Mouse (Mus musculus): ENCODE results near the gene Atg16l2.

DNA sequence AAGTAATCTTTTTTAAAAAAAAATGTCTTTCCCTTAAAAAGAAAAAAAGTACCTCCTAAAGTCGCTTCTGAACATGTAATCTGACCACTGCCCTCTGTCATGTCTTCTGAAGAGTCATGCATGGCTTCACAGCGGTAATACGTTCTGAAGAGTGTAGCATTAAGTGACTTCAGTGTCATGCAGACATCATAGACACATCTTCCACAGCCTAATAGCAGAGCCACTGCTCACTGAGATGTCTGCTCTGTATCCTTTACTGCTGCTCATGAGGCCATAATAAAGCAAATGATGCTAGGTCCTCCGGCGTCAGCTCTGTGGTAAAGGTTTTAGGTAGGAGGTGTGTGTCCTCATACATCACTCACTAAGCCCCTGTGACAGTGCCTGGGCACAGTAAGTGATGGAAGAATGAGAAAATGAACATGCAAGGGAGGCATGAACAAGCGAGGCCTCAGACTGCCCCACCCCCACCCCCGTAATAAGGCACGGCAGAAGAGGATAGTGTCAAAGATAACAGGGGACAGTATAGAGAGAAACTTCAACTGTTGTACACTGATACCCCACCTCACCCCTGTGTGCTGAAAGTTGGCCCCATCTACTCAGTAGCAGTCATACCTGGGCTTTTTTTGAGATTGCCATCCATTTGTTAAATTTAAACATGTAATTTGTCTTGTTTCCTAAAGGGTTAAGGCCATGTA, 29.4 kb downstream of the Atg16l2 start:
- TF ChIP-seq CTCF (IDR thresholded peaks at IDR 0.05; ENCODE audit: control insufficient read depth, insufficient read depth, insufficient read length) (no peak), USF1 (IDR thresholded peaks at IDR 0.05; ENCODE audit: low read depth) (no peak), MAX (IDR thresholded peaks at IDR 0.05) (no peak), CEBPB (IDR thresholded peaks at IDR 0.05; ENCODE audit: low read depth) (no peak)

Measured in C2C12 (cell line).